Mouse (Mus musculus) layer of hippocampus, postnatal 14 days (tissue): ENCODE data around the gene Rln3. TPM values are rescaled to one million over a fixed set of nuclear protein-coding genes. Genes with fewer than 3 reads are reported as not detected.

ENCODE experiments used
- DNase-seq, 2 experiments: peaks; one replicate each; pipeline ENCODE4 v3.0.0; 2021 to 2022; ENCODE audit warnings: low spot score in 2 of 2, mixed read lengths in 1 of 2
- total RNA-seq, 2 experiments: library from RNA; stranded (reverse); gene quantifications; 2 replicates each; pipeline ENCODE4 v1.2.3; 2021

Rln3 gene
- total RNA-seq, 2 experiments from 2014 or later = not detected

DNA sequence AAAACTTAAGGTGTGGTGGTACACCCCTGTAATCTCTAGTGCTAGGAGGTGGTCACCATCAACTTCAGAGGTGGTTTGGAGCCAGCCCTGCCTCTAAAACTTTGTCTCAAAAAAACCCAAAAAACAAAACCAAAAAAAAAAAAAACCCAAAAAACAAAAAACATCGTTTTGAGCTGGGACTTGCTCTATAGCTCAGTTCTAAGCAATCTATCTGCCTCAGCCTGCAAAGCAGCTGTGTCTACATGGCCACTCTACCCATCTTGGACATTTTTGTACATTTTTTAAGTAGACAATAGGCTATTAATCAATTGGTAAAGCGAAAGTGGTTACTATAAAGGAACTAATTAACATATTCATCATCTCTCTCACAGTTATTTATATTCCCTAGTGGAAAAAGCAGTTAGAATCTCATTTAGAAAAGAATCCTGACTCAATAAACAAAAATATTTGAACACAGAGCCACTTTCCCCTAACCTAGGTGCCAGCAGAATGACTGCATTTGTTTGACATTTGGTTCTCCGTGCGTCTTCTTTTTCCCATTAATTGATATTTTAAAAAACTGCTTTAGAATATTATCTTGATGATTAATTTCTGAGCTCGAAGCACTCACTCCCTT, 20.8 kb upstream of the Rln3 start:
- DNase-seq = no peak

DNA sequence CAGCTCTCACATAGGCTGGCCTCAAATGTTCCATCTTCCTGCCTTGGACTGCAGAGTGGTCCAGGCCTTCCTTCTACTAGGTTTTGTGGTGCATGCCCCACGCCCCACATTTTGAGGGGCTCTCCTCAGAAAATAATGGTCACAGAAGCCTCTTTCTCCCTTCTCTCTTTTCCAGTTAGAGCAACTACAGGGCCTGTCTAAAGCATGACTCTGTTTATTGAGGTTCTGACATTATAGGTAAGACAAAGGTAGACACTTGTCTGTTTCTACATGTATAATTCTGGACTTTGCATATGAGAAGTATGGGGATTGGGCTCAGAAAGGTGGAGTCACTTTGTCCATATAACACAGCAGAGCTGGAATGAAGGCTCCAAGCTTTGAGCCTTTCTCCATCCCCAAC, 20.2 kb upstream of the Rln3 start, which contains the start of gene Gm10643:
Gm10643 (minus strand) TSS at position 101 of the 400 bp plus-strand sequence.
- no peak for DNase-seq

DNA sequence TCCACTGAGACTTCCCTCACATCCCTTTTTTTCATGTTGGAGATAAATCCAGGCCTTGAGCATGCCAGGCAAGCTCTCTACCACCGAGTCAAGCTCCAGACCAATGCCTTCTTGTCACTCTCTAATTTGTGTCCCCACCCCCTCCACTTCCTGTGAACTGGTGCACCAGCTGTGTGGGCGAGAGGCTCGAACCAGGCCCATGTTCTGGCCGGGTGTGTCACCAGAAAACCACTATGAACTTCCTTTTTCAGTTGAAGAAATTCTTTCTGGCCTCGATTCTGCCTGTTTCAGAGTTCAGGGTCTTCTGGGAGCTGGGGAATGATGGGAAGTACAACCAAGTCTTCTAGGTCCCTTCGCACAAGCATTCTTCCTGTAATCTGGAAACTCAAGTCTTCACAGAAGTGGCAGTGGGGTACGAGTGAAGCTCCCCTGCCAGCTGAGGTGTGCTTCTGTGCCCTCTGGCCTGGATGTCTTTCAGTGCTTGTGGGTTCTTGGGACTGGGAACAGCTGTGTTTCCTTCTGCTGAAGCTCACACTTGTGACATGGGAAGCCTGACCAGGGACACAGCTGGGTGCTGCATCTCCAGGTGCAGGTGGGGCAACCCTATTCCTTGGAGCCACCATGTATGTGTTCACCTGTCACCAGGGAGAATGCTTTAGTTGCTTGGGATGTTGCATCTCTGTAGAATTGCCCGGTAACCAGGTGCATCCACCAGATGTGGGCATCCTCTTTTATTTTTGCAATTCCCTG, 19.2 kb upstream of the Rln3 start:
- no peak for DNase-seq

DNA sequence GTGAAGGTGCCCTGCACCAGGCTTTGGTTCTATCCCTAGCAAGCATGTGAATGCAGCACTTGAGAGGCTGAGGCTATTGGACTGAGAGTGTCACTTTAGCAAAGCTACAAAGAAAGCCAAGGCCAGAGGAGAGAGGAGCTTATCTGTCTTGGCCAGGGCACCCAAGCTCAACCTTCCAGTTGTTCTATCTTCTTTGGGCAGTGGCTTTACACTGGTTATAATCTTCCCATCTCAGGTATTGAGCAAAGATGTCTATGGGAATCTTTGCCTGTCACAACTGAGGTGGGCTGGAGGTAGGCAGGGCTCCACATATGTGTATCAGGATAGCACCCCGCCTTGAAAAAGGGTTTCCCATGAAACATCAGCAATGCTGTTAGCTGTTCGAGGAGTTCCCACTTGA, 15.4 kb upstream of the Rln3 start:
- no peak for DNase-seq

DNA sequence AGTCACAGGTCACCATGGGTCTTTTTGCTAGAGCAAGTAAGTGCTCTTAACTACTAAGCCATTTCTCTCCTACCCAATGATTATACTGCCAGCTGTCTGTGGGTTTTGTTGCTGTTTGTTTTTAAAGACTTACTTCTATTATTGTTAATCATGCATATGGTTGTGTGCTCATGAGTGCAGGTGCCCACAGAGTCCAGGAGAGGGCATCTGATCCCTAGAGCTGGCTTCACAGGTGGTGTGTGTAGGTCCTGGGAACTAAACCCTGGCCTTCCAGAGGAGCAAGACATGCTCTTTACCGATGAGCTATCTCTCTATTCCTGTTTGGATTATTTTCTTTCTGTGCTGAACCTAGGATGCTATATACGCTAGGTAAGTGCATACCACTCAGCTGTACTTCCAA, 14.4 kb upstream of the Rln3 start:
- no peak for DNase-seq

DNA sequence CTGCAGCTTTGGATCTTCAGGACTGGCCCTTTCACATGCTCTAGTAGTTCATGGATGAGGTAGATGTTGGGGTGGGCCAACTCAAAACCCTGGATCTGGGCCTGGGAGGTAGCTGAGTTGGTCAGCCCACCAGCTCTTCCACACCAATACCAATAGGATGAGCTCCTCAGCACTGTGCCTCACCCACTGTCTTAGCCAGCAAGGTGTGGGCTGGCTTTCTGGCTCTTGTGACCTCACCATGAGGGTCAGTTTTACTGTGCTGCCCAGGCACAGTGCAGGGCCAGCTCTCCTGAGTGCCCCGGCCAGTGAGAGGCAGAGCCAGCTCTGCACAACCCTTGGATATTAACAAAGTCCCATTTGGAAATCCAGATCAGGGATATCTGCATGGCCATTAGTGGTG, 13.0 kb upstream of the Rln3 start:
- no peak for DNase-seq

DNA sequence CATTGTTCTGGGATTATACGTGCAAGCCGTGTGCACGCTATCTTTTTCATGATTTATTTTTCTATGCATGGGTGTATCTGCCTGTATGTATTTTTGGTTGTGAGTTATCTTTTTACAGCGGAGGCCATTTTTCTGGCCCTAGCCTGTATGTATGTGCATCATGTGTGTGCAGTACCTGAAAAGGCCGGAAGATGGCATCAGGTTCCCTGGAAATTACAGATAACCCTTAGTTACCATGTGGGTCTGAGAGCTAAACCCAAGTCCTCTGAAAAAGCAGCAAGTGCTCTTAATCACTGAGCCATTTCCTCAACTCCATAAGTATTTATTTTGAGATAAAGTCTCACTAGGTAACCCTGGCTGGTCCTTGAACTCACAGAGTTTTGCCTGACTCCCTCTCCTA, 8.4 kb upstream of the Rln3 start:
- no peak for DNase-seq

DNA sequence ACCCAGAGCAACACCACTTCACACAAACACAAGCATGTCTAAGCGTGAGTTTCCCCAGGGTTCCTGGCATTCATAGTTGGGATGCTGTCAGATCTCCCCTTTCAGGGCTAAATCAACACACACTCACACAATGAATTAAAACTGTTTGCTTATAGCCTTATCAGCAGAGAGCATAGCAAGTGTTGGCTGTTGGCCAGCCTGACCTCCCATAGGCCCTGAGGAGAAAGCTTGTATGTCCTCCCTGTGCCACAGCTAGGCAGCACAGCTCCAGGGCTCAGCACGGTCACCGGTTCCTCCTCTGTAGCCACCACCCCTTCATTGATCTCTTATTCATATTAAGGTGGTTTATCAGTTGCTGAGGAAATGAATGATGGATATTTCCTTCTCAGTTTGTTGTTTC, 7.9 kb upstream of the Rln3 start:
- no peak for DNase-seq

DNA sequence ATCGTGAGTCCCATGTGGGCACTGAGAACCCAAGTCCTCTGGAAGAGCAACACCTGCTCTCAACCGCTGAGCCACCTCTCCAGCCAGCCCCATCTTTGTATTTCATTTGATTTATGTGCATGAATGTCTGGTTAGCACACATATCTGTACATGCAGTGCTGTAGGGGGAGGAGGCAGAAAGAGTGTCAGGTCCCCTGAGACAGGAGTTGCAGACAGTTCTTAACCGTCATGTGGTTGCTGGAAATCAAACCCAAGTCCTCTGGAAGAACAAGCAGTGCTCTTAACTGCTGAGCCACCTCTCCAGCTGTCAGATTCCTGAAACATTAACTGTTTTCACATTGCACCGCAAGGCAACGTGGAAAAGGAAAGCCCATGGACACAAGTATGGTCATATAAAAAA, 3.4 kb upstream of the Rln3 start:
- DNase-seq = no peak

DNA sequence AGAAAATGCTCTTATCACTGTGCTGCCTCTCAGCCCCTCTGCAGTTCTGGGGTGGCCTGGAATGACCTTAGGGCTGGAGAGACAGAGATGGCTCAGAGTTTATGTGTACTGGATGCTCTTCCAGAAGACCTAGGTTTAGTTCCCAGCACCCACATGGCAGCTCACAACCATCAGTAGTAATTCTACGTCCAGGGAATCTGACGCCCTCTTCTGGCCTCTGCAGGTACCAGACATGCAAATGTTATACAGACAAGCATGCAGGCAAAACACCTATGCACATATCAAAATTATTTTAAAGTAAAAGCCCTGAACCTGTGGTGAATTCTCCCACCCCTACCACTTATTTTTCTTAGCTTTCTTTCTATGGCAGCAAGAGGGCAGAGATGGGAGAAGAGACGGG, 1.7 kb upstream of the Rln3 start:
- DNase-seq = no peak

DNA sequence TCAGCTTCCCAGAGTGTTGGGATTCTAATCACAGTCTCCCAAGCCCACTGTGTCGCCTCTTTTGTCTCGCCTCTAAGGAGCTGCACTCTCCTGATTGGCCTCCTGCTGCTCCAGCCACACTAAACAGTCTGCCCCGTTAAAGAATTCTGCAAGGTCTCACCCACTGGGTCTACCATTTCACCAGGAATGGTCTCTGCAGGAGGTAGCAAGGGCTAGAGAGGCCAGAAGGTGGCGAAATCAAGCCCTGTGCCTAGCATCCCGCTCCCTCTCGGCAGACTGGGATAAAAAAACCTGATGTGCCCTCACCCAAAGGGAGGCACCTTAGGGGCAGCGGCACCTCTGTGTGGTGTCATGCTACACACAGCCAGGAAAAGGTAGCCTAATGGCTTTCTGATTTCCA, 697 bp downstream of the Rln3 start:
- no peak for DNase-seq

DNA sequence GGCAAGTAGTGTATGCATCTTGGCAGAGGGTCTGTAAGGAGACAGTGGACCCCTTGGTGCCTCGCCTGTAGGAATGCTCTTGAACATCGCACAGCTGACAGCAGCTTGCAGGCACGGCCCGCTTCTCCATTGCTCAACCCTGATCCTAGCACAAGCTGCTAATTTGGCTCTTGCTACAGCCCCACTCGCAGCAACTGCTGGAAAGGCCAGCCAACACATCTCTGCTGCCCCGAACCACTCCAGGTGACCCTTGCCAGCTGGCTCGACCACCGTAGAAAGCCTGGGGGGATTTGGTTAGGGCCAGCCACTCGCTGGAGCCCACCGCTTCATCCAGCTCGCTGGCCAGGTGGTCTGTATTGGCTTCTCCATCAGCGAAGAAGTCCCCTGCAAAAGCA, 1.9 kb downstream of the Rln3 start:
- no peak for DNase-seq

DNA sequence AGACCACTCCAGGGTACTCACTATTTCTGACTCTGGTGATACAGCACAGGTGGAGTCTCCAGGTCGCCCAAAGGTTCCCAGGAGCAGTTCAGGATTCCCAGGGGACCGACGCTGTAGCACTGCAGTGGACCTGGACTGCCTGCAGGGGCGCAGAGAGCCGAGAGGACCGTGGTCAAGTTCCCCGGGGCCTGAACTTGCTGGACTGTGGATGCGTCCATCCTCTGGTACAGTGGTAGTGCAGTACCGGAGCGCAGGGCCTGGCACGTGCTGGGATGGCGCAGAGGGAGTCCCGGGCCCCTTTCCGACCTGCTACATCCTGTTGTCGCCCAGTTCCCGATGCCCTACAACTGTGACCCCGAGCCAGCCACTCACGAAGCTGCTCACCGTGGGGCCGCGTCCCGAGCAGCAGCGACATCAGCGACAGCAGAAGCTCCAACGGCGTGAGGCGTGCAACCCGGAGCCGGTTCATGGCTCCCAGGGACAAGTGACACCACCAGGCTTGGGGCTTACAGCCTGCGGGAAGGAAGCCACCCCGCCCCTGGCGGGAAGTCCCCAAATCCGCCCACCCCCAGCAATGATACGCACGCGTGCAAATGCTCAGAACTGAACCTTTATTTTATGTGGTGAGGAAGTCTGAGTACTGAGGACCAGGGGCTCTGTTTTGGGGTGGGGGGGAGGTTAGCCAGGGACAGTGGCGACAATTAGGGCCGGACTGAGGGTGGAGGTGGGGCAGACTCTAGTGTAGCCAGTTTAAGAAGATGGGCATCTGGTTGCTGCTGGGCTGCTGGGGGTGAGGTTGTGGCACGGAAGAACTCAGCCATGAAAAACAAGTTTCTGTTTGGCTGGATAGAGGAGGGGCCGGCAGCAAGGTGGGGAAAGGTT, 2.5 kb downstream of the Rln3 start, which contains the start of gene Il27ra:
Il27ra (minus strand) TSS at position 524 of the 882 bp plus-strand sequence.
- peak; percentile 41 to 42 for DNase-seq

DNA sequence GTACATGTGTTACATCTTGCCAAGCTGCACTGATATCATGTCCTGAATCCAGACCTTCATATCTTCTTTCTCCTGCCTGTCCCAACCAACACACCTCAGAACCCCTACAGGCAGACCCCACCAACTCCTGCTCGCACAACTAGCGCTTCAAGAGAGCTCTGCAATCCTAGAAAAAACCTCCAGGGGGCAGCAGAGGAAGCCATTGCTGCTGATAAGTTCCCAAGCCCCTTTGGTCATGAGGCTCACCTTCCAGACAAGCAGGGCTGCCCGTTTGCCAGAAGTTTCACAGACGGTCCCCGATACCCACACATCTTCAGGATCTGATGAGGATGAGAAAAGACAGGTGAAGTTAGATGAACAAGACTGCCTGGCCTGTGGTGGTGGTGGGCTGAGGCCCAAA, 5.8 kb downstream of the Rln3 start:
- DNase-seq = peak; percentile 79 to 85

DNA sequence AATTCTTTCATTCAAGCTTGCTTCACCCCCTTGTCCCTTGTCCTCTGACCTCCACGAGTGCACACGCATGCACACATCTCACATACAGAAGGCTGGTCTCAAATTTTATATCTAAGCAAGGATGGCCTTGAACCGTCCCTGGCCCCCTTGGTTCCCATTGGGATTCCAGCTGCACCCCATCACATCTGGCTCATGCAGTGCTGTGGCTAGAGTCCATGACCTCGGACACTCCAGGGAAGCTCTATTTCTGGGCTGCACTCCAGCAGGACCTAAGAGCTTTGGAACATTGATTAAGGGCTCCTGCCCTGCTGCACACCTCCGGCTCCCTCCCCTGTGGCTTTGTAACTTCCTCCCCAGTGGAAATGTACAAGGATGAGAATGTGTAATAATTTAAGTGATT, 6.8 kb downstream of the Rln3 start:
- DNase-seq = no peak

DNA sequence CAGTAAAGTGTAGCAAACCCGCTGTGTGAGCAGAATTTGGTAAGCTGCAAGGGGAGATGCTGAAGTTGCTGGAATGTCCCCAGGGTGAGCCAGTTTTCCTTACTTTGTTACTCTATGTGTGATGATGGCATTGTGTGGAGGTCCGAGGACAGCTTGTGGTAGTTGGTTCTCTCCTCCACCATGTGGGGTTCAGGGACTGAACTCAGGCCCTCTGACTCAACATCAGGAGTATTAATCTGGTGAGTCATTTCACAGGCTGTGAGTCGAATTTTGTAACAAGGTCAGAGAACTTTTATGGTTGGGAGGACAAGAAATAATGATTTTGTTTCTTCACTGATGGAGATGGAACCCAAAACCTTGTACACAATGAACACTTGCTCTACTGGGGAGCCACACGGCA, 12.0 kb downstream of the Rln3 start:
- no peak for DNase-seq

DNA sequence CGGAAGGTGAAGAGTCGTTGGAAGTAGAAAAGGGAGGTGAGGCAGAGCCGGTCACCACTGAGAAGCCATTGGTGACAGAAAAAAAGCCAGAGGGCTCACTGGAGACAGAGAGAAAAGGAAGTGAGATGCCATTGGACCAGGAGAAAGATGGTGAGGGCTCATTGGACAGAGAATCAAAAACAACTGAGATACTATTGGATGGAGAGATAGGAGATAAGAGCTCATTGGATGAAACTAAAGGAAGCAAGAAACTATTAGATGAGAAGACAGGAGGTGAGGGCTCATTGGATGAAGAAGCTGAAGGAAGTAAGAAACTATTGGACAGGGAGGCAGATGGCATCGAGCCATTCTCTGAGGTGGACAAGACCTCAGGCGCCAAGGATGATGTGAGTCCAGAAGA, 15.5 kb downstream of the Rln3 start:
- DNase-seq = no peak

DNA sequence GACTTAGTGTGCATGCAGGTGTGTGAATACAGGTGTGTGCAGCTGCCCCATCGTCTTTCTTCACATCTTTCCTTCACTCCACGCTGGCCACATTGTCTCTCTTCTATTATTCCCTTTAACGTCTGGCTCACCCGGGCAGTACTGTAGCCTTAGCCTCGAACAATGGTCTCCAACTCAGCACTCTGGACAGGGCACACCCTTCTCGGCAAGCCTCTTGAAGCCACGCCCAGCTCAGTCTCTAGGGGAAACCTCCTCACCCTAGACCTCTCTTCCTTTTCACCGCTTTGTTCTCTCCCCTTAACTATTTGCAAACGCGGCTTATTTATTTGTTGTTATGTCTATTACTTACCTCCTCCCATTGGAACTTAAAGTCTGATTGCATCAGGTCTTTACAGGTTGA, 17.4 kb downstream of the Rln3 start:
- DNase-seq = no peak

DNA sequence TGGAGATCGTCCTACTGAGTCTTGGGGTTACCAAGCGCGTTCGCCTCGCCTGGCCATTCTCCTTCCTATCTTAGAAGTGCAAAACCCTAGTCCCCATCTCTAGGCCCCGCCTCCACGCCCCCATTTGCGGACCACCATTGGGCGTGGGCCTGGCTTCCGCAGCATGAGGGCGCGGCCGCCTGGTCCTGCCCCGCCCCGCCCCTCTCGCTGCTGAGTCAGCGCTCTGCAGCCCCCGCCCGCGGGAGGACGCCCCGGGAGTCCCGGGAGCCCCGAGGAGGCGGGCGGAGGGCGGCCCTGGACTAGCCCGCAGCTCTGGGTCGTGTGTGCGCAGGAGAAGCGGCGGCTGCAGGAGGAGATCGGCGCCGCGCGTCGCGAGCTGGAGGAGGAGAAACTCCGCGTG, 18.9 kb downstream of the Rln3 start:
- peak in 1 of 2 experiments; percentile 40 for DNase-seq

DNA sequence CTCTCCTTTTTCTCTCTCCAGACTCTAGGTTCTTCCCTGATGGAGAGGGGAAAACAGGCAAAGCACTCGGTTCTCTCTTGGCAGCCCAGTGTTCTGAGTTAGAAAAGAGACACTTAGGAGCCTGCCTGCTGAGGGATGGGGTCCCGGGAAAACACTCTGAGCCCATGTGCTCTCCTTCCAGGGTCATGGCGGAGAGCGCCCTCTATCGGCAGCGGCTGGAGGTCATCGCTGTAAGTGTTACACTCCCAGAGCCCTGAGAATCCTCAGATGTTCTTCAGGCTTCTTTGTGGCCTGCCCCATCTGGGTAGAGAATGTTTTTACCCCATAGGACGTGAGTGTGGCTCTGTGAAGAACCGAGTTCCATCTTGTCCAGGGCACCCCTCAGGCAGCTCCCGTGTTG, 20.6 kb downstream of the Rln3 start:
- no peak for DNase-seq

DNA sequence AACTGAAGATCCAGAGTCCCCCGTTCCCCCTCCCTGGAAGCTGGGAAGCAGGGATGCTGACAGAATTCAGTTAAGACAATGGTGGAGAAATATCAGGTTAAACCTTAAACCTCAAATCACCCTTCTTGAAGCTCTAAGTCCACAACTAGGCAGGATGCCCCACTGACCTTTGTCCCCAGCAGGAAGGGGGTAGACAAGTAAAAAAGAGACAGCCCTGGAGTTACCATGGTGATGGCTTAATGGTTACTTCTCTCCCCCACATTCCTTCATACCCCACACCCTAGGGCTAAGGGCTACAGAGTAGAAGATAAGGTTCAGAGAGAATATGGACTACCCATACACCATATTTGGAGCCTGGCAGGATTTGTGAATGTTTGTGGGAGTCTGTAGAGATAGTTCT, 21.2 kb downstream of the Rln3 start:
- DNase-seq = no peak

DNA sequence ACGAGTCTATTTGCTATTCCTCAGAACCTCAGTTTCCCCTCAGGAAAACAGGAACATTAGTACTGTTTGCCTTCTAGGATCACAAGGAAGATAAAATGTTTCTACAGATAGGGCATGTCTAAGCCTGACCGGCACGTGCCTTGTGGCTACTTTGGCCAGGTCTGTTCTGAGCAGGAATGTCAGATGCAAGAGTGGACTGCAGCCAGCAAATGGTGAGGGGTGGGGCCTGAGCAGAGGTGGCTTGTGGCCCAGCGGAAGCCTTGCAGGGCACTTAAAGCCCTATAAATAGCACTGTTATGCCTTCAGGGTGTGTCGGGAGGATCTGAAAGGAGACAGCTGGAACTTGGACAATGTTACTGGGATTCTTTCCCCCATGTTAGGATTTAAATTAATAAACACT, 21.7 kb downstream of the Rln3 start:
- DNase-seq = no peak
